Mouse (Mus musculus) duodenum, adult 2 months (tissue): Measurements from ENCODE around the gene Chil6. TPM values are rescaled to one million over a fixed set of nuclear protein-coding genes. Genes with fewer than 3 reads are reported as not detected.

Experiments used
- polyA plus RNA-seq: library from polyadenylated mRNA; depleted of rRNA; stranded (reverse); fragments of >200 nt; gene quantifications from 2 replicates; pipeline ENCODE4 v1.2.3, GENCODE M21; 2012; ENCODE audit warnings: low replicate concordance; rRNA removed

The Chil6 gene
- polyA plus RNA-seq = not detected in 2 replicates

GRCm38 (mm10) chr3:106406082-106406481 is at the start of gene Chil6:
Chil6 (minus strand) TSS chr3:106406182.

Other genes with a start within 250 kb of the Chil6 start
- not detected in 2 replicates for gene Chil3, start 238.6 kb downstream of the Chil6 start, polyA plus RNA-seq
- gene Chil4, start 186.7 kb downstream of the Chil6 start, polyA plus RNA-seq = 0.70 TPM in 1 of 2 replicates, not detected in the other
- 12.0 and 12.9 TPM in 2 replicates for gene Dennd2d, start 76.2 kb upstream of the Chil6 start, polyA plus RNA-seq
- 9.7 and 10.1 TPM in 2 replicates for gene Dram2, start 141.6 kb upstream of the Chil6 start, polyA plus RNA-seq
- gene Cept1, start 141.6 kb upstream of the Chil6 start, polyA plus RNA-seq = 6.0 and 7.0 TPM in 2 replicates